Mouse (Mus musculus): ENCODE results near the gene Lrrc20.

GRCm38 (mm10) chr10:61572126-61572525 lies 96.5 kb downstream of the Lrrc20 start:
- TF ChIP-seq CTCF (IDR thresholded peaks at IDR 0.05; ENCODE audit: low read depth, low read length) (no peak), POLR2A (IDR thresholded peaks at IDR 0.05; ENCODE audit: borderline replicate concordance, low read depth, low read length) (no peak)
